Mouse (Mus musculus) small intestine, adult 2 months (tissue): ENCODE measurements at regions not wholly inside any gene's neighbourhood (a gene's known extent, or its start where the extent isn't known, plus 50 kb on each side); places are given as distances from the start of the nearest gene placed in this dataset.

Experiments used
- CTCF ChIP-seq: fragments of 200-500 bp; IDR thresholded peaks from 2 replicates; pipeline ENCODE4 v1.5.1; 2012; ENCODE audit warnings: low read depth, mild to moderate bottlenecking, control low read depth, inconsistent platforms, low read length, moderate library complexity, mixed read lengths; ENCODE audit not compliant: insufficient replicate concordance, insufficient read length; ENCODE audit errors: extremely low read depth
- POLR2A ChIP-seq: fragments of 200-500 bp; IDR thresholded peaks from 2 replicates; pipeline ENCODE4 v1.6.1; 2012; ENCODE audit warnings: low read depth, mild to moderate bottlenecking, control low read depth, inconsistent platforms, low read length, moderate library complexity

DNA sequence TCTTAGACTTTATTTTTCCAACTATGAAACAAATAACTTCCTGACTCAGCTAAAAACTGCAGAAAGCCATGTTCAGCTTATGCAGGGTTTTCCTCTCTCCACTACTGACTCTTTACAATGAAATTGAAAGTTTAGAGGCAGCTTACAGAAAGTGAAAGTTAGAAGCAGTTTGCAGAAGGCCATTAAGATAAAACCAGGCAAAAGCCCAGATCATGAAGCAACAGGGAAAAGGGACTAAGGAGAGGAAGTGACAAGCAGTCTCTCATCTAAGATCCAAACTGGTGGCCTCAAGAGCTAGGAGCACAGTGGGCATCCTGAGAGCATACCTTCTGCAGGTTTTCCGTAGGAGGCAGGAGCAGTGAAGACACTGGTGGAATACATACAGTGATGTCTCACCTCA lies 1721.2 kb downstream of the Car8 start:
- TF ChIP-seq CTCF (no peak), POLR2A (no peak)
